Mouse (Mus musculus) embryonic facial prominence, embryonic 11.5 days (tissue): ENCODE measurements around the gene Trub1. TPM values are rescaled to one million over a fixed set of nuclear protein-coding genes. Genes with fewer than 3 reads are reported as not detected.

ENCODE experiments used
- polyA plus RNA-seq: library from polyadenylated mRNA; unstranded; fragments of >200 nt; fragmentation: Nextera tagmentation; extraction: Ambion mirVana; gene quantifications from 2 replicates; pipeline ENCODE4 v1.2.1, GENCODE M21; 2014

Trub1 gene
- polyA plus RNA-seq, 1 experiment from 2014 or later: 24.2 TPM

Other genes starting within 250 kb of the Trub1 start
- 22.8 and 24.2 TPM in 2 replicates for gene Ablim1, start 138.0 kb upstream of the Trub1 start, polyA plus RNA-seq
- gene Fam160b1, start 92.2 kb upstream of the Trub1 start, polyA plus RNA-seq: 14.9 and 16.4 TPM in 2 replicates
- 7.2 and 7.8 TPM in 2 replicates for gene Atrnl1, start 158.1 kb downstream of the Trub1 start, polyA plus RNA-seq